Mouse (Mus musculus) C2C12 (cell line): ENCODE measurements around the gene Tnk2.

Source experiments
- CTCF ChIP-seq: IDR thresholded peaks from one replicate; pipeline ENCODE4 v1.5.1; 2011; ENCODE audit not compliant: control insufficient read depth, insufficient read depth, insufficient read length
- MAX ChIP-seq: IDR thresholded peaks from one replicate; pipeline ENCODE4 v1.6.1; 2011; ENCODE audit warnings: mild to moderate bottlenecking, control low read depth

DNA sequence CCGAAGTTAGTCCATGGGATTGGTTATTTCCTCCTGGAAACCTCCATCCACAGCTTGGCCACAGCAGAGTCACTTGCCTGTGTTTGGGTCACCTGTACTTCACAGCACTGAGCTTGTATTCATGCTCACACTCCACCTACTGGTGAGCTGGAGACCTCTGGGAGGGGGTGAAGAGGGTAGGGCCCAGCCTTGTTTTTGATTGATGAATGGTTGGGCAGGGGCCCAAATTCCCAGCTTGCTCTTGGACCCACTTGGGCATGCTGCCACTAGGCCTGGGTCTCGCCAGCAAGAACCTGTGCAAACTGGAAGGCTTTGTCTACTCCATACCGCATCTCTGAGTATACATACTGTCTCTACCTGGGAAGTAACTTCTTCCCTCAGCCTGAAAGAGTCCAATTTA lies 8.4 kb upstream of the Tnk2 start:
- TF ChIP-seq MAX (no peak), CTCF (no peak)
